Mouse (Mus musculus) liver, adult (tissue): ENCODE measurements at regions not wholly inside any gene's neighbourhood (a gene's known extent, or its start where the extent isn't known, plus 50 kb on each side); places are given as distances from the start of the nearest gene placed in this dataset.

Experiments used
- GATA4 ChIP-seq: IDR thresholded peaks from 2 replicates; pipeline ENCODE4 v1.6.1; 2014; ENCODE audit warnings: mild to moderate bottlenecking, low read length; ENCODE audit not compliant: insufficient replicate concordance

- TF ChIP-seq GATA4, result no peak
These were observed 61.6 kb upstream of the Mrps22 start for GRCm38 (mm10) chr9:98663011-98663410.

DNA sequence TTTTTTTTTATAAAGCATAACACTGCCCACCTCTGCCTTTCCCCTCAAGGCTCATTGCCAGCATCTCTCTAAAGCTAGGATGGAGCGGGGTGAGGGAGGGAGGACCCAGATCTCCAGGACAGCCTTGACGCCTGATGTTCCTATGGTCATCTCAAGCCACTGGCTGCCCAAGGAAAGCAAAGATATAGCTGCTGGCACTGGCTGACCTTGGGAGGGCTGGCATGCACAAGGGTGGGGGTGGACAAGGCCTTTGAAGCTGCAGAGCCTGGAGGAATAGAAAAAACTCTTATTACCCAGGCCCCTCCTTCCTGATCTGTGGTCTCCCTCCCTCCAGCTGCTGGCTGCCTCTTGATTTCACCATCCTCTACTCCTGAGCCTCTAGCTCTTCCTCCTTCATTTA lies 50.2 kb upstream of the Mrps22 start:
- TF ChIP-seq GATA4, result no peak
